Mouse (Mus musculus) spleen, postnatal 4 days (tissue): Measurements from ENCODE around the gene Rhob.

Experiments
- DNase-seq, 2 experiments: peaks; one replicate each; pipeline ENCODE4 v3.0.0; 2022; ENCODE audit warnings: low spot score in 2 of 2

The Rhob gene

DNA sequence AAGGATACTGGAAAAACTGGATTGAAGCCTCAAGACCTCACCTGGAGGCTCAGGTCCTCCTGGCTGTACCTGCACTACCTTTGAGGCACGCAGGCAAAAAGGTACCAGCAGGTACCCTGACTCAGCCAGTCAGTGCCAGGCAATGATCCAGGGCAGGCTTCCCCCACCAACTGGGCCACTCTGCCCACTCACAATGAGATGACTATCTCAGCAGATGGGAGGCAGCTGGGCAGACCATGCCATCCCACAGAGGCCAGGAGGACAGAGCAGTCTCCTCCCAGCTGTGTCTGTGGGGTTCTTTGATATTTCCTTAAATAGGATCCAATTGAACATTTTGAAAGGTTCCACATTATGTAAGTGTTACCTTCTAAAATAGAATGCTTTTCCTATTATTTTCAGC is 49.8 kb downstream of the Rhob start:
- DNase-seq, result no peak
